Mouse (Mus musculus): Measurements from ENCODE around the gene Rpusd3. TPM values are rescaled to one million over a fixed set of nuclear protein-coding genes. Genes with fewer than 3 reads are reported as not detected.

Gene Rpusd3
- polyA plus RNA-seq, 1 experiment from 2014 or later = 17.5 TPM

GRCm38 (mm10) chr6:113442087-113442441, 22.9 kb upstream of the Rpusd3 start:
- Histone ChIP-seq H3K4me2 (peak overlapping the region; percentile 94), H3K4me1 (replicated peaks) (peaks cover 16% of the 10 kb centered on the region), H3K27ac (peak overlapping the region; percentile 82), H3K9me3 (no peaks in the 10 kb centered on the region), H3K36me3 (peaks cover 11% of the 10 kb centered on the region), H3K4me3 (peak overlapping the region; percentile 94), H3K27me3 (no peaks in the 10 kb centered on the region; the same call in 1 of the 2 replicates), H3K9ac (peak overlapping the region; percentile 97)
- WGBS = 41% methylated on average over 9 of the region's 9 CpGs
- peak; percentile 62 for ATAC-seq (ENCODE audit: low FRiP score)

- no peak overlapping the region for H3K27ac ChIP-seq
- no peak overlapping the region for H3K9ac ChIP-seq
- no peak overlapping the region for H3K4me3 ChIP-seq
- H3K4me1 ChIP-seq (replicated peaks) = peaks cover 16% of the 10 kb centered on the region
- H3K4me2 ChIP-seq = no peak overlapping the region
- no peak for ATAC-seq (ENCODE audit: low FRiP score)
- no peaks in the 10 kb centered on the region for H3K9me3 ChIP-seq
- peaks cover 4% of the 10 kb centered on the region; the same call in 1 of the 2 replicates for H3K36me3 ChIP-seq
- WGBS = 49% methylated on average over 7 of the region's 7 CpGs
- H3K27me3 ChIP-seq = no peaks in the 10 kb centered on the region; the same call in 1 of the 2 replicates
Observed at GRCm38 (mm10) chr6:113441147-113441680, 22.1 kb upstream of the Rpusd3 start.

DNA sequence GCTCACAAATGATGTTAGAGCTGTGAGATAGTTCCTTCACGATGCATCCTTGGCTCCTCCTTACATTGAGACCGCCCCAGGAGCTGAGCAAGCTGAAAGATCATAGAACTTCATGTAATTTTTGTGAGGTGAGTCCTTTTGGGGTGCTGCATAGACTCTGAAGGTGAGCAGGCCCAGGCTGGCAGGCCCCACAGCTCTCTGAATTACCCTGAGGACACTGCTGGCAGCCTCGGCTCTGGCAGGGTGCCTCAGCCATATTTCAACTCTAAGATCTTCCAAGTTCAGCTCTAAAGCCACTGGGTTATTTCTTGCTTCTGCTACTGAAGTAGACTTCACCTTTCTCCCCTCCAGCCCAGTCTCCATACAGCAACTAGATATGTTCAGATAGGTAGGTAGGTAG, 21.5 kb upstream of the Rpusd3 start:
- no peak overlapping the region for H3K27ac ChIP-seq
- H3K4me3 ChIP-seq = no peak overlapping the region
- no peaks in the 10 kb centered on the region for H3K9me3 ChIP-seq
- peaks cover 16% of the 10 kb centered on the region for H3K4me1 ChIP-seq (replicated peaks)
- WGBS = 84% methylated on average over 3 of the region's 3 CpGs
- 0 out of 2 replicates have a peak, but pooled peaks cover 3% of the 10 kb centered on the region for H3K36me3 ChIP-seq
- no peaks in the 10 kb centered on the region; the same call in 1 of the 2 replicates for H3K27me3 ChIP-seq
- H3K4me2 ChIP-seq = no peak overlapping the region
- H3K9ac ChIP-seq = no peak overlapping the region
- no peak for ATAC-seq (ENCODE audit: low FRiP score)

GRCm38 (mm10) chr6:113438721-113439430, 19.7 kb upstream of the Rpusd3 start:
- no peaks in the 10 kb centered on the region for H3K36me3 ChIP-seq
- peaks cover 13% of the 10 kb centered on the region for H3K4me1 ChIP-seq (replicated peaks)
- H3K9ac ChIP-seq = no peak overlapping the region
- no peak overlapping the region for H3K4me2 ChIP-seq
- ATAC-seq (ENCODE audit: low FRiP score) = no peak
- H3K4me3 ChIP-seq = no peak overlapping the region
- WGBS = 66% methylated on average over 12 of the region's 12 CpGs
- H3K9me3 ChIP-seq = no peaks in the 10 kb centered on the region
- no peaks in the 10 kb centered on the region; the same call in 1 of the 2 replicates for H3K27me3 ChIP-seq
- H3K27ac ChIP-seq = no peak overlapping the region

DNA sequence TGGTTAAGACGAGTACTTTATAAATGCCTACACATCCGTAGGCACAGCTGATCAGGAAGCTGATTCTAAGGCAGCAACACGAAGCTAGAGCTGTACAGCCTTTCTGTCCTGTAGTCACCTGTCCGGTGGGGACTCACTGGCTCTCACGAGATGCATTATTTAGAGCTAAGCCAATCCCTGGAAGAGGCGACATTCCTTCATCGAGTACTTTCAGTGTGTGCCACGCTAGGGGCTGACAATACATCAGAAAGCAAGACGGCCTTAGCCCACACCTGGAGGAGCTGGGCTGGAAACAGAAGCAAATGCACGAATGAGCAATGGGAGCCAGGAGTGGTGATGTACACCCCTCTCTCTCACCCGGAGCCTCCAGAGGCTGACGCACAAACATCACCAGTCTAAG, 18.0 kb upstream of the Rpusd3 start:
- no peaks in the 10 kb centered on the region; the same call in 1 of the 2 replicates for H3K27me3 ChIP-seq
- 86% methylated on average over 12 of the region's 12 CpGs for WGBS
- no peak for ATAC-seq (ENCODE audit: low FRiP score)
- no peaks in the 10 kb centered on the region for H3K36me3 ChIP-seq
- no peak overlapping the region for H3K27ac ChIP-seq
- no peak overlapping the region for H3K4me3 ChIP-seq
- H3K4me2 ChIP-seq = no peak overlapping the region
- peaks cover 3% of the 10 kb centered on the region; the same call in 1 of the 2 replicates for H3K4me1 ChIP-seq (replicated peaks)
- H3K9me3 ChIP-seq = no peaks in the 10 kb centered on the region
- no peak overlapping the region for H3K9ac ChIP-seq

GRCm38 (mm10) chr6:113435664-113436205, 16.6 kb upstream of the Rpusd3 start, which contains the start of gene Cidec:
Gene Cidec (minus strand): TSS chr6:113435760.
- 78% methylated on average over 9 of the region's 9 CpGs for WGBS

DNA sequence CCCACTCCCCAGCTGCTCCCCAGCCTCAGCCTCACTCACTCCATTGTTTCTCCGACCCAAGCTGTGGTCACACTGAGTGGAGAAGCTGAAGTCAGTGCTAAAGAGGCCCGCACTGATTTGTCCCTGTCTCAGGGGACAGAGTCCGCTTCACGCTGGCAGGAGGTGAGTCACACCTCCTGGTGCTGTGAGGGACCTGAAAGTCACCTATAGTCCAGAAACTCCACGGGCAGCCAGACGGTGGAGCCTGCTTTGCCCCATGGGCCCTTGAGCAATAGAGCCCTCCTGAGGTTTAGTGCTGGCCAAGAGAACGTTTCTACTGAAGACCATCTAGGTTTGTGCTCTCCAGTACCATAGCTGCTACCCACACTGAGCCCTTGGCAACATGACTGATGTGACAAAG, 15.6 kb upstream of the Rpusd3 start:
- Histone ChIP-seq H3K9ac (no peak overlapping the region), H3K9me3 (no peaks in the 10 kb centered on the region), H3K4me2 (no peak overlapping the region), H3K36me3 (no peaks in the 10 kb centered on the region), H3K27ac (no peak overlapping the region), H3K27me3 (no peaks in the 10 kb centered on the region; the same call in 1 of the 2 replicates), H3K4me1 (replicated peaks) (no peaks in the 10 kb centered on the region), H3K4me3 (no peak overlapping the region)
- no peak for ATAC-seq (ENCODE audit: low FRiP score)
- WGBS = 78% methylated on average over 7 of the region's 7 CpGs

More at GRCm38 (mm10) chr6:113435664-113436205, 16.6 kb upstream of the Rpusd3 start, which contains the start of gene Cidec:
- Histone ChIP-seq H3K27ac (no peak within 1 kb of the TSS), H3K9ac (no peak within 1 kb of the TSS), H3K4me2 (no peak within 1 kb of the TSS), H3K4me3 (no peak within 1 kb of the TSS), H3K4me1 (replicated peaks) (no peaks in the 10 kb centered on the region), H3K36me3 (no peaks in the 10 kb centered on the region), H3K27me3 (no peaks in the 10 kb centered on the region; the same call in 1 of the 2 replicates), H3K9me3 (no peaks in the 10 kb centered on the region)
- no peak for ATAC-seq (ENCODE audit: low FRiP score)

DNA sequence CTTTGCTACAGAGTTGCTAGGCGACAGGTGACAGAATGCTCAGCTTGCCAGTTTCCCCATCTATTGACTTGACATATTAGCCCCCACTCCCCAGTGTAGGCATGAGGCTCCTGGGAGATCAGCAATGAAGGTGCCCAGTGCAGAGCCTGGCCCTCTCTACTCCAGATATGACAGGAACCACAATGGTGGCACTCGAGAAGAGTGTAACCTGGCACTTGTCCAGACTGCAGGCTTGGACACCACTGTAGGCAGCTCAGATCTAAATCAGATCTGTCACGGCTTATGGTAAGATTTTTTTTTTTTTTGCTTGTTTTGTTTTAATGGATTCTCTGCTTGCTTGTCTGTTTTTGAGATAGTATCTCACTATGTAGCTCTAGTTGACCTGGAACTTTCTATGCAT, 14.5 kb upstream of the Rpusd3 start:
- WGBS = 76% methylated on average over 3 of the region's 3 CpGs

GRCm38 (mm10) chr6:113431801-113432200, 12.7 kb upstream of the Rpusd3 start:
- Histone ChIP-seq H3K27ac (no peak overlapping the region), H3K4me3 (no peak overlapping the region), H3K9me3 (no peaks in the 10 kb centered on the region), H3K4me2 (no peak overlapping the region), H3K27me3 (no peaks in the 10 kb centered on the region), H3K4me1 (replicated peaks) (no peaks in the 10 kb centered on the region), H3K36me3 (no peaks in the 10 kb centered on the region), H3K9ac (no peak overlapping the region)
- no peak for ATAC-seq (ENCODE audit: low FRiP score)
- WGBS = 69% methylated on average over 3 of the region's 3 CpGs

More for the DNA sequence above, 14.5 kb upstream of the Rpusd3 start:
- no peaks in the 10 kb centered on the region for H3K9me3 ChIP-seq
- H3K27ac ChIP-seq = no peak overlapping the region
- no peaks in the 10 kb centered on the region for H3K4me1 ChIP-seq (replicated peaks)
- no peak overlapping the region for H3K4me2 ChIP-seq
- ATAC-seq (ENCODE audit: low FRiP score) = no peak
- no peaks in the 10 kb centered on the region for H3K36me3 ChIP-seq
- H3K9ac ChIP-seq = no peak overlapping the region
- H3K27me3 ChIP-seq = no peaks in the 10 kb centered on the region; the same call in 1 of the 2 replicates
- H3K4me3 ChIP-seq = no peak overlapping the region

GRCm38 (mm10) chr6:113430846-113431245, 11.7 kb upstream of the Rpusd3 start:
- no peak for ATAC-seq (ENCODE audit: low FRiP score)
- WGBS = 70% methylated on average over 3 of the region's 3 CpGs
- Histone ChIP-seq H3K36me3 (no peaks in the 10 kb centered on the region), H3K27me3 (no peaks in the 10 kb centered on the region), H3K9ac (no peak overlapping the region), H3K9me3 (no peaks in the 10 kb centered on the region), H3K27ac (no peak overlapping the region), H3K4me2 (no peak overlapping the region), H3K4me1 (replicated peaks) (no peaks in the 10 kb centered on the region), H3K4me3 (no peak overlapping the region)

- 84% methylated on average over 3 of the region's 3 CpGs for WGBS
- H3K36me3 ChIP-seq = no peaks in the 10 kb centered on the region
- H3K4me3 ChIP-seq = no peak overlapping the region
- no peaks in the 10 kb centered on the region for H3K4me1 ChIP-seq (replicated peaks)
- H3K9me3 ChIP-seq = no peaks in the 10 kb centered on the region
- no peaks in the 10 kb centered on the region for H3K27me3 ChIP-seq
- ATAC-seq (ENCODE audit: low FRiP score) = no peak
- H3K4me2 ChIP-seq = no peak overlapping the region
- no peak overlapping the region for H3K27ac ChIP-seq
- H3K9ac ChIP-seq = no peak overlapping the region
Observed at GRCm38 (mm10) chr6:113429965-113430364, 10.8 kb upstream of the Rpusd3 start.

GRCm38 (mm10) chr6:113428006-113428405, 8.9 kb upstream of the Rpusd3 start:
- no peaks in the 10 kb centered on the region for H3K27me3 ChIP-seq
- H3K36me3 ChIP-seq = no peaks in the 10 kb centered on the region
- H3K4me2 ChIP-seq = no peak overlapping the region
- no peaks in the 10 kb centered on the region for H3K4me1 ChIP-seq (replicated peaks)
- WGBS = 96% methylated on average over 16 of the region's 16 CpGs
- no peak overlapping the region for H3K9ac ChIP-seq
- H3K9me3 ChIP-seq = no peaks in the 10 kb centered on the region
- no peak overlapping the region for H3K27ac ChIP-seq
- ATAC-seq (ENCODE audit: low FRiP score) = no peak
- no peak overlapping the region for H3K4me3 ChIP-seq
